26 mouse cellular contexts compared by ENCODE assay signal in genomic region chr4:49189991-49190526, GRCm38 (mm10).
DNase-seq lines count a peak whose midpoint lies in the region; ATAC-seq lines count a peak whose summit lies in the region.
"Had no signal": no experiment of that assay in that cellular context is flagged by ENCODE, and none has a peak within 500 bp of the region (broad histone marks: within the 10 kb centered on the region; RNA-seq: fewer than 3 reads in every experiment).

No protein-coding gene starts in this region.

- 53% methylated on average over 3 of the region's 3 CpGs for WGBS in hindbrain, embryonic 12.5 days
- WGBS in hindbrain, embryonic 11.5 days: 73% methylated on average over 3 of the region's 3 CpGs
- 62% methylated on average over 3 of the region's 3 CpGs for WGBS in hindbrain, embryonic 15.5 days
- 49% methylated on average over 3 of the region's 3 CpGs for WGBS in midbrain, embryonic 15.5 days

- H3K4me2 ChIP-seq in hindbrain, embryonic 12.5 days (replicated peaks): no peak overlapping the region
- no peak overlapping the region for H3K4me2 ChIP-seq in hindbrain, embryonic 11.5 days (replicated peaks; ENCODE audit: low read depth, low read length)
- H3K4me2 ChIP-seq in hindbrain, embryonic 15.5 days: no peak overlapping the region
- H3K4me2 ChIP-seq in midbrain, embryonic 15.5 days: no peak overlapping the region
- H3K4me2 ChIP-seq: embryonic facial prominence, embryonic 12.5 days; limb, embryonic 13.5 days; liver, embryonic 12.5 days; stomach, embryonic 15.5 days had no signal

- 0 out of 2 replicates have a peak, but pooled peaks have one; percentile 22 for ATAC-seq in hindbrain, embryonic 12.5 days (ENCODE audit: low FRiP score)
- no peak for ATAC-seq in hindbrain, embryonic 11.5 days (ENCODE audit: low FRiP score)
- peak; percentile 42; the same call in 1 of the 2 replicates for ATAC-seq in hindbrain, embryonic 15.5 days (ENCODE audit: low FRiP score, low read depth)
- peak; percentile 56 for ATAC-seq in midbrain, embryonic 15.5 days (replicated peaks)
- ATAC-seq: intestine, postnatal 0 days; liver, embryonic 12.5 days had no signal

- no peaks in the 10 kb centered on the region for H3K36me3 ChIP-seq in hindbrain, embryonic 12.5 days
- no peaks in the 10 kb centered on the region for H3K36me3 ChIP-seq in hindbrain, embryonic 11.5 days (ENCODE audit: control insufficient read depth, insufficient read depth, low read length)
- no peaks in the 10 kb centered on the region for H3K36me3 ChIP-seq in hindbrain, embryonic 15.5 days
- H3K36me3 ChIP-seq in midbrain, embryonic 15.5 days (replicated peaks): no peaks in the 10 kb centered on the region
- H3K36me3 ChIP-seq: embryonic facial prominence, embryonic 12.5 days; G1E; heart, embryonic 10.5 days; limb, embryonic 13.5 days; liver, embryonic 12.5 days; stomach, embryonic 15.5 days had no signal

- H3K4me3 ChIP-seq in hindbrain, embryonic 12.5 days: no peak overlapping the region
- H3K4me3 ChIP-seq in hindbrain, embryonic 11.5 days (ENCODE audit: low read depth, low read length): no peak overlapping the region
- H3K4me3 ChIP-seq in hindbrain, embryonic 15.5 days: no peak overlapping the region
- H3K4me3 ChIP-seq in midbrain, embryonic 15.5 days: no peak overlapping the region
- H3K4me3 ChIP-seq: embryonic facial prominence, embryonic 12.5 days; heart, embryonic 10.5 days; limb, embryonic 13.5 days; liver, embryonic 12.5 days; stomach, embryonic 15.5 days had no signal

- H3K4me1 ChIP-seq in hindbrain, embryonic 12.5 days: no peaks in the 10 kb centered on the region
- no peaks in the 10 kb centered on the region for H3K4me1 ChIP-seq in hindbrain, embryonic 11.5 days (replicated peaks; ENCODE audit: control insufficient read depth, insufficient read depth, low read length)
- H3K4me1 ChIP-seq in hindbrain, embryonic 15.5 days (replicated peaks): peaks cover 10% of the 10 kb centered on the region
- 0 out of 2 replicates have a peak, but pooled peaks cover 2% of the 10 kb centered on the region for H3K4me1 ChIP-seq in midbrain, embryonic 15.5 days
- H3K4me1 ChIP-seq: embryonic facial prominence, embryonic 12.5 days; heart, embryonic 10.5 days; limb, embryonic 13.5 days; liver, embryonic 12.5 days; stomach, embryonic 15.5 days had no signal

- no peak overlapping the region for H3K27ac ChIP-seq in hindbrain, embryonic 12.5 days
- H3K27ac ChIP-seq in hindbrain, embryonic 11.5 days (ENCODE audit: low read depth, low read length): no peak overlapping the region
- H3K27ac ChIP-seq in hindbrain, embryonic 15.5 days (replicated peaks): no peak overlapping the region
- H3K27ac ChIP-seq in midbrain, embryonic 15.5 days: no peak overlapping the region
- H3K27ac ChIP-seq: embryonic facial prominence, embryonic 12.5 days; heart, embryonic 10.5 days; limb, embryonic 13.5 days; liver, embryonic 12.5 days; stomach, embryonic 15.5 days had no signal

- H3K9ac ChIP-seq in hindbrain, embryonic 12.5 days: no peak overlapping the region
- no peak overlapping the region for H3K9ac ChIP-seq in hindbrain, embryonic 11.5 days (ENCODE audit: low read depth, low read length)
- no peak overlapping the region for H3K9ac ChIP-seq in hindbrain, embryonic 15.5 days
- H3K9ac ChIP-seq in midbrain, embryonic 15.5 days: no peak overlapping the region
- H3K9ac ChIP-seq: embryonic facial prominence, embryonic 12.5 days; limb, embryonic 13.5 days; liver, embryonic 12.5 days; stomach, embryonic 15.5 days had no signal

- H3K9me3 ChIP-seq in hindbrain, embryonic 12.5 days (replicated peaks): no peaks in the 10 kb centered on the region
- no peaks in the 10 kb centered on the region for H3K9me3 ChIP-seq in hindbrain, embryonic 11.5 days (ENCODE audit: control insufficient read depth, low read length)
- no peaks in the 10 kb centered on the region for H3K9me3 ChIP-seq in hindbrain, embryonic 15.5 days
- no peaks in the 10 kb centered on the region for H3K9me3 ChIP-seq in midbrain, embryonic 15.5 days
- H3K9me3 ChIP-seq: embryonic facial prominence, embryonic 12.5 days; G1E; heart, embryonic 10.5 days; limb, embryonic 13.5 days; liver, embryonic 12.5 days; stomach, embryonic 15.5 days had no signal

- no peaks in the 10 kb centered on the region for H3K27me3 ChIP-seq in hindbrain, embryonic 12.5 days
- no peaks in the 10 kb centered on the region for H3K27me3 ChIP-seq in hindbrain, embryonic 11.5 days (ENCODE audit: control insufficient read depth, insufficient read depth, low read length)
- H3K27me3 ChIP-seq in hindbrain, embryonic 15.5 days: no peaks in the 10 kb centered on the region
- H3K27me3 ChIP-seq in midbrain, embryonic 15.5 days (replicated peaks): no peaks in the 10 kb centered on the region
- H3K27me3 ChIP-seq: CH12.LX; embryonic facial prominence, embryonic 12.5 days; limb, embryonic 13.5 days; liver, embryonic 12.5 days; stomach, embryonic 15.5 days had no signal

- DNase-seq in hindbrain, embryonic 11.5 days (ENCODE audit: low spot score): no peak
- DNase-seq in brain, adult 2 months (ENCODE audit: low read depth, low spot score): peak; percentile 20
- no peak for DNase-seq in adrenal gland, postnatal 10 days
- DNase-seq in lung, postnatal 14 days: no peak
- no peak for DNase-seq in urinary bladder, postnatal 10 days (ENCODE audit: low spot score)
- DNase-seq: adrenal gland, adult 2 months; B cell, adult 2 months; cerebellum, adult 9-10 months; kidney, postnatal 25 days; layer of hippocampus, postnatal 36 days; lung, adult 18-20 months; lung, postnatal 10 days; right cerebral cortex, adult 18-20 months; right cerebral cortex, postnatal 4 days; thymus, postnatal 36 days had no signal
